Mouse (Mus musculus) heart, postnatal 14 days (tissue): ENCODE results near the gene Map3k20. TPM values are rescaled to one million over a fixed set of nuclear protein-coding genes. Genes with fewer than 3 reads are reported as not detected.

Experiments used
- DNase-seq, 2 experiments: peaks; one replicate each; pipeline ENCODE4 v3.0.0; 2021 to 2022
- intact Hi-C: fragments of 180-260 bp; cut with DNase I; formaldehyde crosslinking; loops from one replicate; pipeline ENCODE4 v1.15.1; 2025
- total RNA-seq, 2 experiments: library from RNA; stranded (reverse); gene quantifications; 2 replicates each; pipeline ENCODE4 v1.2.3; 2021

Gene Map3k20
- total RNA-seq, 2 experiments from 2014 or later, result 220 to 230 TPM

GRCm38 (mm10) chr2:72407341-72408092 is 122.1 kb downstream of the Map3k20 start:
- intact Hi-C loops, result no loop called here

DNA sequence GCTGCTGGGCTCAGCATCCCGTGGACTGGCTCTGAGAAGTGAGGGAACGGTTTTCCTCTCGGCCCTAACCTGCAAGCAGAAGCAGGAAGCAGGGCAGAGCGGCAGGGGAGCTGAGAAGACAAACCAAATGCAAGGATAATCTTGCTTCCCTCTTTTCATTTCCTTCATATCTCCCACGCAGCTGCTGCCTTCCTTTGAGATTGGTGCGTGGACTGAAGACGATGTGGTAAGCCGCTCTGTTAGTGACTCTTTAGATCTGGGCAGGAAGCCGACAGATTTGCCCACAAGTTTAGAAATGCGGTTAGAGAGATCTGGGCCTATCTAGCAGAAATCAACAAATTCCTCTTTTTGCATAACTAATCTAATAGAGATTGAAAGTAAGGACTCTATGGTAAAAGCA is 124.5 kb downstream of the Map3k20 start:
- intact Hi-C loops, result no loop called here
- DNase-seq, result no peak

More at GRCm38 (mm10) chr2:72407341-72408092, 122.1 kb downstream of the Map3k20 start:
- no peak for DNase-seq

DNA sequence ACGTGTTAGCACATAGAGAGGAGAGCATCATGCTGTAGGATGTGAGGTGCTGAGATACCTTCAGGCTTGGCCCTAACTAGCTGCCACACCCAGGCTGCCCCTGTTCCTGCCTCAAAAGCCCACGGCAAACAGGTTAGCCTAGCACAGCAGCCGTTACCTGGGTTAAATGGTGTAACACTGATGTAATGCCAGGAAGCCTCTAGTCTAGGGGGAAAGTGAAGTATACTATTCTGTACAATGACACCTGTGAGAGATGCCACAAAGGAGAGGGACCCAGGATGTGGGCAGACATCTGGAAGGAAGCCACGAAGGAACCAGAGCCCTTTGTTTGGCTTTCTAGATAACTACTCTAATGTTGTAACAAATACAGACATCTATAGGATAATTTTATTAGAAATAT is 126.8 kb downstream of the Map3k20 start:
- DNase-seq, result no peak
- intact Hi-C loops, result no loop called here

- intact Hi-C loops, result no loop called here
- no peak for DNase-seq
These were observed 130.0 kb downstream of the Map3k20 start for GRCm38 (mm10) chr2:72415416-72415815.

DNA sequence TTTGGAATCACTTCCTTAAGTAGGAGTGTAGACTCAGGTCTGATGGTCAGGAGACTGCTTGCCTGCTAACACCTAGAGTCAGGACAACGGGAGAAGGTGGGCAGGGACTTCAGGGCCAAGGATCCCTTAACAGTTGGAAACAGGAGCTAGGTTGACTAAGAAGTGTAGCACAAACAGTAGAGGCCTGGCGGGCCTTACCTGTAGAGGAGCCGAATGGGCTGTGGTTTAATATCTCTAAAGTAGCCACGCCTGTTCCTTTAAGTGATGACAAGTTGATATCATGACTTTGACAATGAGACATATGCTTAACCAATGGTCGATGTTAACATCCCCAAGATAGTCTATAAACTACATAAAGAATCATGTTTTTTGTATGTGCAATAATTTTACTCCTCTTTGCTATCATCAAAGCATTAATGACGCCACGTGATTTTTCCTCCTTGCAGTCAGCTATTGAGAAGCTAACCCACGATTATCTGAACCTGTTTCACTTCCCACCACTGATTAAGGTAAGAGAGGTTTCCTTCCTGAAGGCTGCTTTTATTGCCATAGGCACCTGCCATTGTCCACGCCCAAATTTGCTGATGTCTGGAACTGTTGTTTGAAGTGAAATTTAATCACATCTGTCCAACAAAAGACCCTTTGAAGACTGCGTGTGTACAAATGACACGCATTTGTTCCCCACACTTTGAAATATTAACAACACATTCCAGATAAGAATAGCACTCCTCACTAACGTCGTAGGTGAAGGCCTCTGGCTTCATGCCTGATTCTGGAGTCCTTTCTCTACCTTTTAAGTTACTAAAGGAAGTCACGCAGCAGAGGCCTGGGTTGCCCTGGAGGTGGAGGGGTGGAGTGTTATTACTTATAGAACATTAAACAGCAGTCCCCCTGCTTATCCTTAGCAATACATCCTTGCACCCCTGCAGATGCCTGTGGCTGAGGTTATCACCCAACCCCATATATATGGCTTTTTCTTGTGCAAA is 131.0 kb downstream of the Map3k20 start:
- DNase-seq, result no peak

DNA sequence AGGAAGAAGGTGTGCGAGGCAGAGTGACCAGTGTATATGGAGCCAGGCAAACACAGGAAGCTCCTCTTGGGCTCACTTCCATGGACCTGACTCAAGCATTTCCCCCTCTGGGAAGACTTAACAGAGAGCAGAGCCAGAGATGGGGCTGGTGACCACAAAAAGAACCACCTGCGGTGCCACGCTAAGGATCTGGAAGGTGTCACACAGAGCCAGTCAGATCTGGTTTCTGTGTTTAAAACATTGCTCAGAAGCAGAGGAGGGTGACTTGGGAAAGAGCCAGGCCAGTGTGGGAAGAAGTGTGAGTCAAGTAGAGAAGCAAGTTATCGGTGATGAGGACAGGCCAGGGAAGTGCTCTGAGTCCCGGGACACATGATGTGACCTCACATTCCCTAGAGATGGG is 135.1 kb downstream of the Map3k20 start:
- intact Hi-C loops, result loop anchor here (5.0 kb wide), 1 partner anchor 77 kb away; no protein-coding TSS in a partner anchor
- DNase-seq, result no peak

More for the DNA sequence above, 131.0 kb downstream of the Map3k20 start:
- intact Hi-C loops, result no loop called here

DNA sequence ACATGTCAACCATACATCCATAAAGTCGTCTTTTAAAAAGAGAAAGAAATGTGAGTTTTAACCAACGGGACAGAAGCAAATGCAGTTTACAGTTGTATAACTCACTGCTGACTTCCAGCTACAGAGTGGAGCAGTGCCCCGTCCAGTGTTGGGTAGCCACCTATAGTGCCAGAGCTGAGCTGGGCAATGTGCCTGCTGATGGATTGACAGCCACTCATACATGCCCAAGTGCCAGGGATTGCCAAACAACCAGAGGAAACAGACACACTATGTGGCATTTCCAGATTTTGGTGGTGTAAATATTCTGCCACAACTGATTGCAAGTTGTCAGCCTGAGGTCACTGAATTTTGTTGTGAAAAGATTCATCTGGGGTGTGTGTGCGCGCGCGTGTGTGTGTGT is 139.2 kb downstream of the Map3k20 start:
- intact Hi-C loops, result loop anchor here (5.0 kb wide), 1 partner anchor 73 kb away; no protein-coding TSS in a partner anchor
- no peak for DNase-seq

DNA sequence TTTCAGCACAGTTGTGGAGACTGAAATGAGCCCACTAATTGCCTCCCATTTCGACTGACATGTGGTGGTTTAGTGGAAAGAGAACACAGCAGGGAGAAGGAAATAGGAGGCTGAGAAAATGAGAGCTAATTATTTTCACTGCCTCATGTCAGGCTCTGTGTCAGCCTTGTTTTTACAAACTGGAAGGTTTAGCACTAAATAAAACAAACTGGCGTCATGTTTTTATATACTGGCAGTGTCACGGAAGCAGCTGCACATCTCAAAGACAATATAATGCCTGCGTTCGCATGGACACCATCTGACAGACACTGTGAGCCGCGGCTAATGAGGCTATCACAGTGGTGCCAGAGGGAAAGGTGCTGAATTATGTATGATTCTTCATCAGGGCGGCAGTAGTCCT is 141.3 kb downstream of the Map3k20 start:
- no peak for DNase-seq
- intact Hi-C loops, result no loop called here

DNA sequence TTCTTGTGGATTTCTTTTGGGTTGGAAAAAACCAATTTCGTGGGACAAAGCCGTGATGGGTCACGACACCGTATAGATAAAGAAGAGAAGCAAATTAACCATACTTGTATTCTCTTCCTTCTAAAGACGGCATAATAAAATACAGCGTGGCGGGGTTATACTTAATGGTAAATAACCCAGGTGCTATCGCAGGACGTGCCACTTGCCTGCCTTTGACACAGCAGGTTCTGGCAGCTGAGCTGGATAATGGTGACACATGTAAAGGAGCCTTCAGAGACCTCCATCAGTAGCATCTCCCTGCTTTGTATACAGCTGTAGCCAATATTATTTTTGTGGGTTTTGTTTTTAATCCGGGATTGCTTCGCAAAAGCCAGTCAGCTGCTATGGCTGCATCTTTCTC is 141.9 kb downstream of the Map3k20 start:
- intact Hi-C loops, result no loop called here
- DNase-seq, result no peak

- no peak for DNase-seq
- intact Hi-C loops, result no loop called here
These were observed 153.6 kb downstream of the Map3k20 start for GRCm38 (mm10) chr2:72438941-72439533.

DNA sequence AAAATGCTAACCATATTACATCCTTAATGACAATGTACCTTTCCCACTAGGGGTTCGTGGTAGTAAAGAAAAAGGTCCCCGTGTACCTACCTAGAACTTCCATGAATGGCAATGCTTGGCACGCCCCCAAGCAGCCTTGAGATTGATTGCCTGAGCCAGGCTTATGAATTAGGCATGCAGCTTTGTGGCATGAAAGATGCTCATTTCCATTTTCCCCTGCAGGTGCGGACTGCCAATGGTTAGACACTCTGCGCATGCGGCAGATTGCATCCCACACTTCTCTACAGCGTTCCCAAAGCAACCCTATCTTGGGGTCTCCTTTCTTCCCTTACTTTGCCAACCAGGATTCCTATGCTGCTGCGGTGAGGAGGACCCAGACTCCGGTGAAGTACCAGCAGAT is 155.6 kb downstream of the Map3k20 start:
- intact Hi-C loops, result no loop called here
- no peak for DNase-seq

- no peak for DNase-seq
- intact Hi-C loops, result no loop called here
These were observed 157.4 kb downstream of the Map3k20 start for GRCm38 (mm10) chr2:72442825-72443224.

- intact Hi-C loops, result no loop called here
- no peak for DNase-seq
These were observed 158.5 kb downstream of the Map3k20 start for GRCm38 (mm10) chr2:72443960-72444359.

GRCm38 (mm10) chr2:72446106-72446505 is 160.7 kb downstream of the Map3k20 start:
- no peak for DNase-seq
- intact Hi-C loops, result no loop called here

DNA sequence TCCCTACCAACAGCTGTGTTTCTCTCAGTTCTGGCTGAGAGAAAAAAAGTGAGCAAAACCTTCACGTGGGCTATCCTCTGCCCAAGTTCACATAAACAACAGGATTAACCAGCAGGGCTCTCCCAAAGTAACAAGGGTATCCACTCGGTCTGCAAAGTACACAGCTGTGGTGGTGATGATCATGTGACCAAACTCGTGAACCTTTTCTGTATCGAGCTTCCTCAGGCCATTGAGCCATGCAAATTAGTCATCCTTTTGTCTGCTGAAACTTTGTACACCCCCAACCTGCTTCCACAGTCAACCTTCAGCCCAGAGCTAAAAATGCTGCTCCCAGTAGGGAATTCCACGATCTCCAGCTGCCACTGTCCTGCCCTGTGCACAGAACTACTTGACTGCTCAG is 161.2 kb downstream of the Map3k20 start:
- DNase-seq, result no peak
- intact Hi-C loops, result no loop called here

GRCm38 (mm10) chr2:72453563-72453962 is 168.1 kb downstream of the Map3k20 start:
- intact Hi-C loops, result no loop called here
- no peak for DNase-seq

DNA sequence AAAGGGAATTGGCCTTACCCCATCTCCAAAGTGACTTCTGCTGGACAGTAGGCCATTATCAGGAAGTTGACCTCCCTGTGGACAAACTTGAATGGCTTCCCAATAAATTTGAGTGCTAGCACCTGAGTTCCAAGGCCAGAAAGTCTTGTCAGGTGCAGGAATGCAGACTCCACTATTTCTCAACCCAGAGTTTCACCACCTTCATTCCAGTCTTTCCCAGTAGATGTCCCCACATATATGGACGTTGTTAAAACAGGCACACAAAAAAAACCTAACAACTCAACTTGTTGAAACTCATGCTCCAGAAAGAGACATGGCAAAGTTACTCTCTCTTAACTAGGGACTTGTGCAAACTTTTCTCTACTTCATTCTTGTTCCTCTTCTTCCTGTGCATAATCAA is 170.8 kb downstream of the Map3k20 start:
- DNase-seq, result no peak
- intact Hi-C loops, result no loop called here

DNA sequence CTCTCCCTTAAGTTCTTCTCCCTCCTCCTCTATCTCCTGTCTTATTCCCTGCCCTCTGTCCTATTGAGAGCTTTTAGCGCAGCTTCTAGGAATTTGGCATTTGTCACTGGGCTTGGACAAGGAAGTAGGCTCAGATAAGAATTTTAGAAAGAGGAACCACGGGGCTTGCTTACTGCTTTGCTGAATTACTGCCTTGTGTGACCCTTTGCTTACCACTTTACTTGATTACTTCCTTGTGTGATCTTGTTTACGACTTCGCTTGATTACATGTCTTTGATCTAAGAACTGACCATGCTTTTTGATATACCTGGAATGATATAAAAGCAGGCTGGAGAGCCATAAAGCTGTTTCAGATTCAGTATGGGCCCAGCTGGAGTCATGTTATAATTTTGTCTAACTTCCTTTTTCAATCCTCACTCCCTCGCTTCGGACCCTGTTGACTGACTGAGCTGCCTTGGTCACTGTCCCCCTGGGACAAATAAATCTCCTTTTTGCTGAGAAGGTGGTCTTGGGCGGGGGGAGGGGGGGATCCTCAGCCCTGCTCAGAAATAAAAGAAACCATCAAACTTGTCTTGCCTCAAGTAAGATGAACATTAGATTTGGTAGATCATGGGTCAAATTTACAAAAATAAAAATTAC is 179.1 kb downstream of the Map3k20 start:
- DNase-seq, result no peak
- intact Hi-C loops, result no loop called here

GRCm38 (mm10) chr2:72467604-72468003 is 182.2 kb downstream of the Map3k20 start:
- intact Hi-C loops, result no loop called here
- DNase-seq, result no peak

DNA sequence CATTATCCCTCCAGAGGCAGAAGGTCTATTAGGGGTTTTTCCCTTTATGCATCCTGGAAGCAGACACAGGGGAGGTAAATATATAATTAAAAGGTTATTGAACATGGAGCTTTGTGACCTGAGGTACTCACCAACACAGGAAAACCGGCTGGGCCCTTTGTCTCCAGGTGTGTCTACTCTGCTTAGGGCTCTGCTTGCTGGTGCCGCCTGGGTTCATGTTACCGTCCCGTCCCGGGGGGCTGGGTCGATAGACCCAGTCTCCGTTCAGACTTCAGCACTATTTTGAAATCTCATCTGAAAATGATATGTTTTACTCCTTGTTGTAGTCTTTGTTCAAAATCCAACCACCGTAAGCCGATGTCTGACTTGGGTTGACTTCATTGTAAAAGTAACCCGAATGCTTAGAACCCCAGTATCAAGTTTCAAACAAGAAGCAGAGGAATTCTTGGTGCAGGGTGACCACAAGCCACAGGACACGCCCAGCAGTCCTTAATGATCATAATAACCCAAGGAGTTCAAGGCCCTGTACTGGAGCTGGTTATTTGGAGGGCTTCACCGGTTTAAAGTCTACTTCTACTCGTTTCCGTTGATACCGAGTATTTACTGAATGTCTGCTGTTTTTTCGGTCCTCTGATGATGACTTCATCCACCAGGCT is 186.1 kb downstream of the Map3k20 start:
- intact Hi-C loops, result loop anchor here (10.0 kb wide), 1 partner anchor 187 kb away; the partner anchor contains the start of gene Map3k20
- no peak for DNase-seq
